Mouse (Mus musculus) layer of hippocampus, postnatal 14 days (tissue): Measurements from ENCODE around the gene Pde8a. TPM values are rescaled to one million over a fixed set of nuclear protein-coding genes. Genes with fewer than 3 reads are reported as not detected.
"Not testable (repeated sequence)": the region's sequence is repeated elsewhere in the genome, so short reads cannot be mapped to it uniquely, and the experiment has no call there.

Experiments used
- DNase-seq, 2 experiments: peaks; one replicate each; pipeline ENCODE4 v3.0.0; 2021 to 2022; ENCODE audit warnings: low spot score in 2 of 2, mixed read lengths in 1 of 2
- long read RNA-seq, 2 experiments: library from polyadenylated mRNA; stranded (forward); transcript quantifications; one replicate each; pipeline ENCODE4 v2.0.0; 2021
- total RNA-seq, 2 experiments: library from RNA; stranded (reverse); gene quantifications; 2 replicates each; pipeline ENCODE4 v1.2.3; 2021

The Pde8a gene
- 1 to 10 TPM; 2.7 to 3.1 TPM for total RNA-seq
- long read RNA-seq, experiment 1, partial matches to known transcripts, result 1 of 6 reads
- long read RNA-seq, experiment 1, other reads (novel, unspliced or antisense), result 1 of 6 reads
- long read RNA-seq, experiment 2, partial matches to known transcripts, result 1 of 3 reads
- long read RNA-seq, experiment 2, other reads (novel, unspliced or antisense), result 0 of 3 reads

DNA sequence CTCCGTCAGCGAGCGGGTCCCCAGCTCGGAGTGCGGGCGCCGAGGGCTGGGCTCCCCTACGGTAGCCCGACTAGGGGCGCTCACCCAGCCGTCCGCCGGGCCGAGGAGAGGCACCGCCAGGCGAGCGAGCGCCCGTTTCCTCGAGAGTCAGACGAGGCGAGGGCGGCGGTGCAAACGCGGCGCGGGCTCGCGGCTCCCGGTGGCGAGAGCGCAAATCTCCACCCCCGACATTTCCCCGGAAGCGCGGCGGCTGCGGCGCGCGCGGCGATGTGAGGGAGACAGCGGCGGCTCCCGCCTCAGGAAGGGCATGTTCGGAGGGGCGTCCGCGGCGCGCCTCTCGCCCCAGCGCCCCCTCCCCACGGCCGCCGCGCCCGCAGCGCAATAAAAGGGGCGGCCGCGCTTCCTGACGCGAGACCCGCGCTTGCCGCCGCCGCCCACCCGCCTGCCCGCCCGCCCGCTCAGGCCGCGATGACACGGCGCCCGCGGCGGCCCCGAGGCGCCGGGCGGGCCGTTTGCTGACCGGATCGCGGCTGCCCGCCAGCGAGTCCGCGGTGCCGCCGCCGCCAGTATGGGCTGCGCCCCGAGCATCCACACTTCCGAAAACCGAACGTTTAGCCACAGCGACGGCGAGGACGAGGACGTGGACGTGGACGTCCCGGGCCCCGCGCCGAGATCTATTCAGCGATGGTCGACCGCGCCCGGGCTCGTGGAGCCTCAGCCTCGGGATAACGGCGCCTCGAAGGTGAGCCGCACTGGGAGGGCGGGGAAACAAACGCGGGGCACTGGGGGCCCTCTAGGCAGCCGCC lies at the start of gene Pde8a:
Gene Pde8a, plus strand, starts transcription at position 250 of the 806 bp plus-strand sequence.
- no peak for DNase-seq

DNA sequence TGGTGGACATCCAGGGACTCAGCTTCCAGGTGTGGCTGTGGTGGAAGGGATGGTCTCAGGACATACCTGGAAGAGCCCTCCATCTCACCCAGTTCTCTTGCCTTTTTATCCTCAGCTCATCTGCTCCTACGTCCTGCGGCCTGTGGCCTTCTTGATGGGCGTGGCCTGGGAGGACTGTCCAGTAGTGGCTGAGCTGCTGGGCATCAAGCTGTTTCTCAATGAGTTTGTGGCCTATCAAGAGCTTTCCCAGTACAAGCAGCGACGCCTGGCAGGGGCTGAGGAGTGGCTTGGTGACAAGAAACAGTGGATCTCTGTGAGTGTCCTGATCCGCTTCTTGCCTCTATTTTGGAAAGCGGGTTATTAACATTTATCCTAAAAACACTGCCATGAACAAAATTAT lies 49.0 kb upstream of the Pde8a start:
- no peak for DNase-seq

DNA sequence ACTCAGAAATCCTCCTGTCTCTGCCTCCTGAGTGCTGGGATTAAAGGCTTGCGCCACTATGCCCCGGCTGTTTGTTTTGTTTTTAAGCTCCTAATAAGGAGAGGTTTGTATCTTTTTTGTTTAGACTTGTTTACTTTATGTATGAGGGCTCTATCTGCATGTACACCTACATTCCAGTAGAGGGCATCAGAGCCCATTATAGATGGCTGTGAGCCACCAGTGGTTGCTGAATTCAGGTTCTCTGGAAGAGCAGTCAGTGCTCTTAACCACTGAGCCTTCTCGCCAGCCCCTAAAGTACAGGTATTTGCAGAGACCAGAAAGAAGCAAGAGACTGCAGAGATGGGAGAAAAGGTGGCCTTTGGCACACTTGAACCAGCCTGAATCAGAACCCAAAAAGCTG lies 46.3 kb upstream of the Pde8a start:
- DNase-seq, result peak in 1 of 2 experiments; percentile 60

DNA sequence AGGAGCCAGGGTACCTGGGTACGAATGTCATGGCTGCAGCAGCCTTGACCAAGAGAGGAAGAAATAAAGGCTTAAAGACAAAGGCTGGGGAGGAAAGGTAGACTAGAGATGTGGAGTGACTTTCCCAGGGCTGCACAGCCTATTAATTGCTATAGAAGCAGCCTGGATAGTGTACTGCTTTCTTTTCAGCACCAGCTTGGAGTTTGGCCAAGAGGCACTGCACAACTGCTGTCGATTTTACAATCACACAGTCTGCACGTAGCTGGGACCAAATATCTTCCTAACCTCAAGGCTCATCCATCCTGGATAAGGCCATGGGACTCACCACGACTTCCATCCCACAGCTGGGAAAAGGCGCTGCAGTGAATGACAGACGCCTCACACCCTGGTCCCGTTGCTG lies 44.0 kb upstream of the Pde8a start:
- no peak for DNase-seq

DNA sequence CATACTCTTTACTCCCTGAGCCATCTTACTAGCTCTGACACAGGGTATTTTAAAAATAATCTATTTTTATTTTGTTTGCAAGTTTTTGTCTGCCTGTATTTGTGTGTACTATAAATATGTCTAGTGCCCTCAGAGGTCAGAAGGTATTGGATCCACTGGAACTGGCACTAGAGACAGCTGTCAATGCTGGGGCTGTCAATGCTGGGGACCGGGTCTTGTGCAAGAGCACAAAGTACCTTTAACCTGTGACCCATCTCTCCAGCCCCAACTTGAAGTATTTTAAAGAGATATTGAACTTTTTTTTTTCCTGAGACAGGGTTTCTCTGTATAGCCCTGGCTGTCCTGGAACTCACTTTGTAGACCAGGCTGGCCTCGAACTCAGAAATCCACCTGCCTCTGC lies 39.5 kb upstream of the Pde8a start:
- DNase-seq, result no peak

DNA sequence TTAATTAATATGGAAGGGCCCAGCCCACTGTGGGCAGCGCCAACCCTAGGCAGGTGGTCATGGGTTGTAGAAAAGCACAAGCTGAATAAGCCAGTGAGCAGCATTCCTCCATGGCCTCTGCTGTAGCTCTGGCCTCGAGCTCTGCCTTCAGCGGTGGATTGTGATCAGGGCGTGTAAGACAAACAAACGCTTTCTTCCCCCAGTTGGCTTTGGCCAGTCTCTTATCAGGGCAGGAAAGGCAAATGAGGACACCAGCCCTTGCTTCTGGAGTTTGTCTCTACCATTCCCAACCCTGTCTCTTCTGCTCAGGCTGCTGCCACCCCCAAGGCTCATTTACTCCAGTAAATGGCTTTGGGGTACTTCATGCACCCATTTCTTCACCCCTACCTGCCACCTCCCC lies 38.7 kb upstream of the Pde8a start:
- no peak for DNase-seq

DNA sequence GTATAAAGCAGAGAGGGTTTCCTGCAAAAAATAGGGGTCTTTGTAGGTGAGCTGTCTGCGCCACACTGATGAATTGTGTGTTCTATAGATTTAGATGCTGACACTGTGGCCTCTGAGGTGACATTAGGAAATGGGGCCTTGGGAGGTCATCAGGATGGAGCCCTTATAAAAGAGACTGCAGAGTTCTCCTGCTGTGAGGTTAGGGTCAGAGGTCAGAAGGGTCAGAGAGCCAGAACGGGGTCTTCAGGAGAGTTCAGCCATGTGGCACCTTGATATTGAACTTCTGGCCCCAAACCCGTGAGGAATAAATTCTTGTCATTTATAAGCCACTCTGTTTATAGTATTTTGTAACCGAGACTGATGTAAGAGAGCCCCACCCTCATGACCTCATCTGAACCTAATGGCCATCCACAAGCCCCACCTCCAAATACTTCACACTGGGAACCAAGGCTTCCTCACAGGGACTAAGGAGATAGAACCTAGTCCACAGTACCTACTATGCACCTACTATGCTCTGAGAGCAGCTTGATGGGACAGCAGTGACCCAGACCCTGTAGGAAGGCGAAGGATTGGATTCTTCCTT lies 37.1 kb upstream of the Pde8a start:
- no peak for DNase-seq

DNA sequence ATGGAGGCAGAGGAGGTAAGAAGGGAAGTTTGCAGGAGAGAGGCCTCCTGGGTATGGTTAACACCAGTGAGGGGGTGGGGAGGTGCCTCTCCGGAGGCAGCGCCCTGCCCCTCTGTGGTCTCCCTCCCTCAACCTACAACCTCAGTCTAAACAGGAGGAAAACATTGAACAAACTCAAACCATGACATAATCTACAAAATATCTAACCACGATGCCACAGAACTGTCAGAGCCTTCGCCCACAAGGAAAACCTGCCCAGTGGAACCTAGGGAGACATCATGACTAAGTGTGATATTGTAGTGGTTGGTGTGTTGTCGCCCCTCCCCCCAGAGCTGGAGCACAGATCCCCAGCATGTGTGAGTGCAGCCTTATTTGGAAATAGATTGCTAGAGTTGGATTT lies 33.9 kb upstream of the Pde8a start:
- DNase-seq, result no peak

DNA sequence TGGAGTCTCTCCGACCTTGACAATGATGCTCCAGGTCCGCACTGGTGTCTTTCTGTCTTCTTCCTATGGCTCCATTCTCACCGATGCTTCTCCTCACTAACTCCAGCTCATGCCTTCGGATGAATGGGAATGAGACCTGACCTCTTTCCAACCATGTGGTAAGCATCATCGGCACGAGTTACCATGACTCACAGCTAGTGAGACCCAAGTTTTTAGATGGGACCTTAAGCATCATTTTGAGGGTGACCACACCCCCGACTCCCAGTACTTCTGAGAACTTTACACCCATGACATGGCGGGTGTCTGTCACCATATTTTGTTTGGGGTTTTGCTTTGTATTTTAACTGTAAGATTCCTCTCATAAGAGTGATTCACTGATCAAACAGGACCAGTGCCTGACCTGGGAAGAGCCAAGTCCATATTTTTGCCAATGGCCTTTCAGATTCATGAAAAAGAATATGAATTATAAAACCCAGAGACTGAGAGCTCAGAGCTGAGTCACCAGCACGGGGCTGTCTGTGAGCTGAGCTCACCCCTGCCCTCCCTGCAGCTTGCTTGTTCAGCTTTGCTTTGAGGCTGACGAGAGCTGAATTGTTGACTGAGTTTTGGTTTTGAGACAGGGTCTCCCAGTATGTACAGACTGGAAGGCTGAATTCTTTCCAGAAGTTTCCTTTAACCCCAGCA lies 30.8 kb upstream of the Pde8a start:
- no peak for DNase-seq

DNA sequence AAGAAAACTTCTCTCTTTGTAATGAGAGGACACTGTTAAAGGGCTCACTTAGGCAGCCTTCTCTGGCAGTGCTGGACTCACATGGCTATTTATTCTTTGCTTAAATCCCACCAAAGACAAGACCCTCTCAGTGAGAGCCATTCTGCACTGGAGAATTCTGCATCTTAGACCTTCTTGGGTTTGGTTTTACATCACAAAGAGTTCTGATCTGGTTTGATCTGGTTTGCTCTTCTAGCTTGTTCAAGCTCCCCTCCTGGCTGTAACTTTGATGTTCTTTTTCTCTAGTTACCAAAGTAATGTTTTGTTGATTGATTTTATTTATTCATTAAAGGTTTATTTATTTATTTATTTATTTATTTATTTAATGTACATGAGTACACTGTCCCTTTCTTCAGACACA lies 30.2 kb upstream of the Pde8a start:
- DNase-seq, result no peak

DNA sequence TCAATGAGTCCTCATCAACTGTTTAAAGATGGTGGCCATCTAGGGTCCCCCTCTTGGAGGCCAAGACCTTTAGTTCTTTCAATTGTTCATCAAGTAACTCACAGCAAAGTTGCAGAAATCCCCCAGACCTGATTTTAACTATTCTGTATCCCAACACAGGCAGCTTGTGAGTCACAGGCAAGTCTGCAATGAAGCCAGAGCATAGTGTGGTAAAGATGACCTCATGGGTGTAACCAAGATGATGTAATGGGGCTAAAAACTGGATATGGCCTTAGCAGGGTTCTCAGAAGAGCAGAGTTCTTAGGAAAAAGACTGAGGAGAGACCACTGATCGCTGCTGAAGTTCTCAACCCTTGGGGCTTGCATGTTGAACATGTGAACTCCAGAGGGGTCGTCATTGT lies 29.3 kb upstream of the Pde8a start:
- DNase-seq, result no peak

DNA sequence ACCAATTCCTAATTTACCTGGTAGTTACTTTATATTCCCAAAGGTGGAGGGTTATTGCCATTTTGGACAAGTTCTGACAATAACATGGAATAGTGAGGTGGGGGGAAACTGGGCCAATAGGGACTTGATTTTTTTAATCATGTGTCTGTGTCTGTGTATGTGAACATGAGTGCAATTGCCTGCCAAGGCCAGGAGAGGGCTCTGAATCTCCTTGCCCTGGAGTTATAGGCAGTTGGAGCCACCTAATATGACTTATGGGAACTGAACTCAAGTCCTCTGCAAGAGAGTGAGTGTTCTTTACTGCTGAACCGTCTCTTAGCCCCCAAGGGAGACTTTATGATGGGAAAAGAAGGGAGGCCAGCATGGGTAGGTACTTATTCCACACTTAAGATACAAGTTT lies 28.7 kb upstream of the Pde8a start:
- no peak for DNase-seq

DNA sequence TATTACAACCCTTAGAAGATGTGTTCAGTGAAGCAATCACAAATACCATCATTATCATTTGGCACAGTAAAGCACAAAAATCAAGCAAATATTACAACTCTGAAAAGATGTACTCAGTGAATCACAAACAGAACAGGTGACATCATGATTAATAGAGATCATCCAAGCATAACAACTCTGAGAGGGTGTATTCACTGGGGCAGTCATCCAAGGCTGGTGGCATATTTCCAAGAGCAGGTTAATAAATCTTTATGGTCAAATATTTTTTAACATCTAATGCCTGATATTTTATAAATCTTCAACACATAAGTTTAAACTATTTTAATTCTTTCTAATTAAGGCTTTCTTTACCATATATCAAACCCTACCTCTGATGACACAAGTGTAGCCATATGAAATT lies 27.4 kb upstream of the Pde8a start:
- not testable (repeated sequence) for DNase-seq

DNA sequence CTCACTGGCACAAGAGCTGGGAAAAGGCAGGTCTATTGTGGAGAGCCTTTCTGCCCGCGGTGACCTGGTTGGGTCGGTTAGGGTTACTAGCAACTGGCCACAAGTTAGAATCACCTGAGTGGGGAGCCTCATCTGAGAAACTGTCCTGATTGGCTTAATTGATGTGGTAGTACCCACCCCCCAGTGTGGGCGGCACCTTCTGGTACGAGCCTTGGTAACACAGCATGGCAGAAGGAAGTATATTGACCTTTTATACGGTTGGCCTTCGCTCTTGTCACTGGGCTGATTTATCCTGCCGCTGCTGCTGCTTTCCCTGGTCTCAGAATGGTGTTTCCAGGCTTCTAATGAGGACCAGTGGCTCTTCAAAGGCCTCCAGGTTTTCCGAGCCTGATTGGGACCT lies 24.2 kb upstream of the Pde8a start:
- no peak for DNase-seq

DNA sequence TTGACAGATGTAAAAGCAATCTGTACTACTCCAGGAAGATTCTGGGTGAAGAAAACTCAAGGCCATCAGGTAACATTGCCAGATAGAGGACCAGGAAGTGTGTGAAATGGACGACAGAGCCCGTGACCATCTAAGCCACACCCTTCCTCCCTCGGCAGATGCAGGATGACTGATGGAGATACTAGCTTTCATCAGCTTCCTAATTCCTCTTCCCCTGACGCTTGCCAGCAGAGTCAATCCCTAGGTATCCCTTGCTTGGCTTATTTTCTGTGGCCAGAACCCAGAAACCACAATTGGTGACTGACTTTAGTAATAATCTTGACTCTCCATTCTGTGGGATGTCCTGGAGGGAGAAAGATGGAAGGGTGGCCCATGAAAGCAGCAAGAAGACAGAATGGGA lies 17.9 kb upstream of the Pde8a start:
- no peak for DNase-seq

DNA sequence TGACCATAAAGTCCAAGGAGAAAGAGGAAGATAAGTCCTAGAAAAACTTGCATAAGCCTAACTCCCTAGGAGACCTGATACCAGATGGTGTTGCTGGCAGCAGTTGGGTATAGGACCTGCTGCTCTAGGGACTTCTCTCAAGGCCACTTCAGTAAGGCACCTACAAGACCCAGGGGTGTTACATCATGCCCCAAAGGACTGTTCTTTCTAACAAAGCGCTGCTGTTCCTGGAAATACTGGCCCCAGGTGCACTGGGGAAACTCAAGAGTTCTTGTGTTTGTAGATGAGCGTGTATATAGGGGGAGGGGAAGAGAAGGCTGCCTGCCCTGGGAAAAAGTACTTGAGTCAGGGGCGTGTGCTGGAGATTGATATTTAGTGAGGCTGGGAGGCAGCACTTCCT lies 16.6 kb upstream of the Pde8a start:
- no peak for DNase-seq

DNA sequence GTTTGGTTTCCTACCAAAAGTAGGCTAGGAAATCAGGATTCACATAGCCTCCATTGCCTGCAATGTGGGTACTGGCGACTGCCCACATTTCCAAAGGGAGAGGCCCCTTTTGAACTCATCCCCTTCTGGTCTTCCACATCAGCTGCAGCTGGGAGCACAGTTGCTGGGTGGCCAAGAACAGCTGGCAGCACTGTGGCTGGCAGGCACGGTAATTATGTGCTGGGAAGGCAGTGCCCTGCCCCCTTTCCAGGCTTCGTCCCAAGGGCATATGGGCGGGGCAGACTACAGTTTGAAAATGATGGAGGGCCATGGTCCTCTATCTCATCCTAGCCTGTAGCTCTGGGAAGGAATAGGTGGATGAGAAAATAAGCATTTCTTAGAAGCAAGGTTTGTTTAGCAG lies 14.9 kb upstream of the Pde8a start:
- no peak for DNase-seq

DNA sequence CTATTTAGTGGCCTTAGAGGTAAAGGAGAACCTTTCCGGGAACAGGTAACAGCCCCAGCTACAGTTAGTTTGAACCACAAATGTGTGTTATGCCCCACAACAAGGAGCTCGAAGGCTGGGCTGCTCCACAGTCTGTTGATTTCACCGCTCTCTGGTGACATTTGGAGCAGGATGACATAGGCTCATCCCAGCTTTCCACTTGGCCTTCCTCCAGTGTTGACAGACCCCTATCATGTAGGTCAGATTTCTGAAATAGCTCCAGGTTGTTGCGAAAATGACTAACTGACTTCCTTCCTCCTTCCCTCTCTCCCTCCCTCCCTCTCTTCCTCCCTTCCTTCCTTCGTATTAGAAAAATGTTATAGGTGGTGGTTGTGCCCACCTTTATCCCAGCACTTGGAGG lies 14.3 kb upstream of the Pde8a start:
- DNase-seq, result no peak

DNA sequence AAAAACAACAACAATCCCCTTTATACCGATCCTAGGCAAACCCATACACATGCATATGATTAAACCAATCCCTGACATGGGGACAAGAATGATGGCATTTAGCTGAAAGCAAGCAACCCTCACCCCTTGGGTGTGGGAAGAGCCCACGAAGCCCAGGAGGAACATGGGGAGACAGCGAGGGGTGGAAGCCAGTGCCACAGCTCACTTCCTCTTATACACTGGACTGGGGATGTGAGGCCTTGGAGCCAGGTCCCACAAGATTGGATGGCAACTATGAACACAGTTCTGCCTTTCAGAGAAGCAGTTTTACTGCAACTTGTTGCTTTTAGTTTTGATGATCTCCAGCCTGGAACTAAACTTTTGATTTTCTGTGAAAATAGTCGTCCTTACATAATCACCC lies 13.6 kb upstream of the Pde8a start:
- DNase-seq, result no peak

DNA sequence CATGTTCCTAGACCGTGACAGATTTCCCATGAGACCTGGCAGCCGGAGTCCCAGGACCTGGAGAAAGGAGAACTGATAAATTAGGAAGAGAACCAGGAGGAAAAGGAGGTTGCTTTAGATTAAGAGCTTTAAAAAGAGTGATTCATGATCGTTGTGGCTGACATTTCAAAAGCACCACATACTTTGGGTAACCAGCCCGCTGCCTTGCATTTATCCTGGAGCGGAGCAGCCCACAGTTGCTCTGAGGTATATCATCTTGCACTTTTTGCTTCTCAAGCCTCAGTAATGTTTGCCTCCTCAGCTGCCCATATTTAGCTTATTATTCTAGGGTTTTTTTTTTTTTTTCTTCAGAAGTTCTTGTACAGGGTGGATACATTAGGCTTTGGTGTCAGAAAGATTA lies 11.0 kb upstream of the Pde8a start:
- no peak for DNase-seq

DNA sequence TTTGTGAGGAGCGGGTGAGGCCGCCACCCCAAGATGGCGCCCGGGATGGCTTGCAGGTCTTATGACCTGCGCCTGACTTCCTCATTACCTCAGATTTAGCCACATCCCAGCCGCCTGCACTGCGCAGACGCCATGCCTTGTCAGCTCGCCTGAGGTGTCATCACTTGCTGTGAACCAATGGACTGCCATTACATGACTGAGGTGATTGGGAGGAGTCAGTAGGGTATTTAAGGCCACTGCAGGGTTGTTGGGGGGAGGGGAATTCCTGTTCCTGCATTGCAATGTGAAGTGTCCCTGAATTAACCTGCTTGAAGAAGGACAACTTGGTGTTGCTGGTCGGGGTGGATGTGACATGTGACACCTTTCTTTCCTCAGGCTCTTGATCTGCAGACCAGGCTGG lies 9.8 kb upstream of the Pde8a start:
- DNase-seq, result not testable (repeated sequence)

DNA sequence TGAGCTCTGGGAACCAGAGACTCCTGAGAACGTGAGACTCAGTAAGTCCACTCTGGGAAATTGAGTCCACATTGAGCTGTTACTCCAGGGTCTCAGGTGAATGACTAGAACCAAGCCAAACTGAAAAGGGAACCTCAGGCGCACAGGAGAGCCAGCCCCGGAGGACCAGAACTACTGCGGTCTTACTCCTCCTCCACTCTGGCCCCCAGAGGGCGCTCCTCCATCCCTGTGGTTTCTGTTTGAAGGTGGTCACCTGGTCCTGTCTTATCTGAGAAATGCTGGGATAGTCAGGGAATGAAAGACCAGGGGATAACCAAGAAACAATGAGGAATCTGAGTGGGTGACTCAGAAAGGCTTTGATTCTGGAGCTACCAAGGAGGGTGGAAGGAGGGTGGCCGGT lies 4.5 kb upstream of the Pde8a start:
- peak; percentile 26 to 42 for DNase-seq
